Mouse (Mus musculus) left cerebral cortex, postnatal 14 days (tissue): ENCODE data around the gene Prdm13. TPM values are rescaled to one million over a fixed set of nuclear protein-coding genes. Genes with fewer than 3 reads are reported as not detected.

ENCODE experiments used
- DNase-seq, 2 experiments: peaks; one replicate each; pipeline ENCODE4 v3.0.0; 2021 to 2022; ENCODE audit warnings: low spot score in 2 of 2, mixed read lengths in 1 of 2
- intact Hi-C: fragments of 180-260 bp; cut with DNase I; formaldehyde crosslinking; loops from one replicate; pipeline ENCODE4 v1.15.1; 2025
- total RNA-seq, 2 experiments: library from RNA; stranded (reverse); gene quantifications; 2 replicates each; pipeline ENCODE4 v1.2.3; 2021

The Prdm13 gene
- total RNA-seq, 2 experiments from 2014 or later: not detected

DNA sequence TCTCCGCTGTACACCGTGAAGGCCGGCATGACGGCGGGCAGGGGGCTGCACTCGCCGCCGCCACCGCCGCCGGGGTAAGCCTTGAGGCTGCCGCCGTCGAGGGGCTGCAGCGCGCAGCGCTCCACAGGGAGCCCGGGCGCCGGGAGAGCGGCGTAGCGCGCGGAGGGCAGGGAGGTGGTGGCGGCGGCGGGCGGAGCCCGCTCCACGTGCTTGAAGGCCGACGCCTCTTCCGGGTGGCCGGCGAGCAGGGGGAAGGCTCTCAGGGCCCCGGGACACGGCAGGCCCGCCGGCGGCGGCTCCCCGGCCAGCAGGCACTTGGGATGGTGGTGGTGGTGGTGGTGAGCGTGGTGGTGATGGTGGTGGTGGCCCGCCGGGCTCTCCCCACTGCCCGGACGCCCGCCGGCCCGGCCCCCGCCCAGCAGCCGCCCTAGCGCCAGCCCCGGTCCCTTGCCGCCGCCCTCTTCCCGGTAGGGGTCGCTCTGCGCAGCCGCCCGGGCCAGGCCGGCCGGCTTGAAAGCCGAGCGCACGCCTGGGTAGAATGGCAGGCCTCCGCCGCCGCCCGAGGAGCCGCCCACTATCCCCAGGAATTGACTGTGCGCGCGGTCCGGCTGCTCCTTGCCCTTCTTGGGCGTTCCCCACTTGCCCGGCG is 6.7 kb downstream of the Prdm13 start:
- intact Hi-C loops: no loop called here
- DNase-seq: no peak

DNA sequence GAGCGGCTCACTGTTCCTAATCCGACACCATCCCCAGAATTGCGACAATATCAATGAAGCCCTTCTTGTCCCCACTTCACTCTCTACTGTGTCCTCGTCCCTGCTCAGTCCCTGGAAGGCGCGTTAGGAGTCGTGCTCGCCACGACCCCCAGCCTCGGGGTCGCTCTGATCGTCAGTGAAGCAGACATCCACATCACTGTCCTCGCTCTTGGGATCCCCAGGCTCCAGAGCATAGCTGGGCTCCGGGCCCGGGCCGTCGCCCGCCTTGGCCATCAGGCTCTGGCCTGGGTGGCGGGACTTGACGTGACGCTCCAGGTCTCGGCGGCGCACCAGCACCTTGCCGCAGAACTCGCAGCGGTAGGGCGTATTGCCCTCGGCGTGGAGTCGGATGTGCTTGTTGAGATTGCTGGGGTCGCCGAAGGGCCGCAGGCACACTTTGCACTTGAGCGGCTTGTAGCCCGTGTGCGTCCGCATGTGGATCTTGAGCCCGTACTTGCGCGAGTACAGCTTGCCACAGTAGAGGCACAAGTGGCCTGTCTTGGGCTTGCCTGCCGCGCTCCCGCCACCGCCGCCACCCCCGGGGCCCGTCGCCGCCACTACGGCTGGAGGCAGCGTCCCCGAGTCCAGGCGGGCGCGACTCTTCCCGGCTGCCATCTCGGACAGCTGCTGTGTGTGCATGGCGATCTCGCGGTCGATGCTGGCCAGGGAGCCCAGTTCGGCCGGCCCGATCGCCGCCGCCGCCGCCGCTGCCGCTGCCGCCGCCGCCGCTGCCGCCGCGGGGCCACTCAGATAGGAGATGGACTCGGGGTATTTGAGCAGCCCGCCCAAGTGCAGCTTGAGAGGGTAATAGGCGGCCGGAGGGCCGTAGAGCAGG is 7.4 kb downstream of the Prdm13 start:
- intact Hi-C loops: no loop called here

DNA sequence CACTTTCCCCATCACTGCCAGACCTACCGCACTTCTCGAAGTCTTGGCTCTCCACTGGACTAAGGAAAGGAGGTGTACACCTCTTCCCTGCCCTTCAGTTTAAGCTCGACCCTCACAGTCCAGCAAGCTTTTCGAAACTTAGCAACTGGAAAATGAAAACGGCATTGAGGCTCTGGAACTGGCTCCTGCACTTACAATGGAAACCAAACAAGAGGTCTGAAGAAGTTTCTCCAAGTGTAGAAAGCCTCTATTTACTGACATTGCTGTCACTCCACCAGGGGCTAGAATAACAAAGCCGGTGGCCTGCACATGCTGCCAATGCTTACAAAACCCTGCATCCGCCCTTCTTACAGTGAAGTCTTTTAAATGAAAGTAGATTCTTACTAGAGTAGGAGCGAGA is 11.1 kb downstream of the Prdm13 start:
- DNase-seq: no peak
- intact Hi-C loops: no loop called here

More for the DNA sequence above, 7.4 kb downstream of the Prdm13 start:
- no peak for DNase-seq

DNA sequence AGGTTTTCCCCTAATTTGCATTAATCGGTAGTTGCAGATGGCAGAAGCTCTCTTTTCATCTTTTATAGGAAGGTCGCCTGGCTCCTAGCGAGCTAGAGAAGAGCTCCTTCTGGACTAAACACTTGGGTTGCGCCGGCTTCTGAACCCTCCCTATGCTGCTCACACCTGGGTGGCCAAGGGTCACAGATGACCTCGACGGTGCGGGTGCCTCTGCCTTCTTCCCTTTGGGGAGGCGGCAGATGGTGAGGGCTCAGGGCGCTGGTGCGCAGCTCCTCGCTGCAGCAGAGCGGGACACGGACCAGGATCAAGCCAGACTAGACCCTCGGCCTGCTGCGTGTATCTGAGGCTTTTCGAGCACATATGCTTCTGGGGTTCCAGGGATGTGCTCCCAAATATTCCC is 11.7 kb downstream of the Prdm13 start:
- no peak for DNase-seq
- intact Hi-C loops: no loop called here

DNA sequence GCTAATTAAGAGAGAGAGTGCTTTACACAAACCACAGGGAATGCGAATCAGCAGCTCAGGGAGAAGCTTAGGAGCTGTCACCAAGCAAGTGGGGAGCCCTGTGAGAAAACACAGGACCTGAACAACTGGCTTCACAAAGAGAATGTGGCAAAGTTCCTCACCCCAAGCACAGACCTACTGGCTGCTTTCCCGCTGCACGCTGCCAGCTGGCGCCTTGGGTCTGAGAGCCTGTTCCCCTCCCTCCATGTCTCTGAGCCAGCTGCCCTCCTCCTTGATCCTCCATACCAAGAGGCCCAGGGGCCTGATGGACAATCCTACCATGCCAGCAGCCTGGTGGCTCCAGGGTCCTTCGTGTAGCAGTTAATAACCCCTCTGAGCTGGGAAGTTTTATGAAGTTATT is 19.8 kb downstream of the Prdm13 start:
- peak in 1 of 2 experiments; percentile 9 for DNase-seq
- intact Hi-C loops: no loop called here

DNA sequence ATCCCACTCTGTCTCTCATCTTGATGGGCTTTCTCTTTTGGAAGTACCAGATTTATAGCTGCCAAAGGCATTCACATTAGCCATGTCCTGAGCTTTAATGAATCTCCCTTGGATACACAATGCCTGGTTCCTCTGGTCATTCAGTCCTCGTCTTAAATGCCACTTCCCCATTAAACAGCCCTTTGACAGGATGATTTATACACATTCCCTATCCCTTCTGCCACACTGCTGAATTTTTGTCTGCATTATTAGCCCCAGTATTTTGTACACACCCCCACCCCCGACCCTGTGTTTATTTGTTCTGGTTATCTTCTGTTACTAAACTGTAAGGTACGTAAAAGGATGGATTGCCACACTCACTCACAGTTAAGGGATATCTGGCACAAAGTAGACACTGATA is 27.6 kb downstream of the Prdm13 start:
- intact Hi-C loops: no loop called here
- DNase-seq: no peak

DNA sequence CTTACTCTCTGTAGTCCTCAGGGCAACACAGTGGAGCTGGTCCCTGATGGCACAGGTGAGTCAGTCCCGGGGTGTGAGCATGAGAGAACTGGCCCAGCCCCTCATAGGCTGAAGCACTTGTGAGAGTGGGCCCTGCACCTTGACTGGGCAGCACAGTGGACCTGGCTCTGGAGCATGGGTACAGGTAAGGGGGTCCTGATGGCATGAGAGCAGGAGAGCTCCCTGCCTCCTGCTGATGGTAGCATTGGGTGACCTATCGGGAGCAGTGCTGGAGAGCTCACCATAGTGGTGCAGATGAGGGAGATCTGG is 56.5 kb downstream of the Prdm13 start:
- intact Hi-C loops: no loop called here

DNA sequence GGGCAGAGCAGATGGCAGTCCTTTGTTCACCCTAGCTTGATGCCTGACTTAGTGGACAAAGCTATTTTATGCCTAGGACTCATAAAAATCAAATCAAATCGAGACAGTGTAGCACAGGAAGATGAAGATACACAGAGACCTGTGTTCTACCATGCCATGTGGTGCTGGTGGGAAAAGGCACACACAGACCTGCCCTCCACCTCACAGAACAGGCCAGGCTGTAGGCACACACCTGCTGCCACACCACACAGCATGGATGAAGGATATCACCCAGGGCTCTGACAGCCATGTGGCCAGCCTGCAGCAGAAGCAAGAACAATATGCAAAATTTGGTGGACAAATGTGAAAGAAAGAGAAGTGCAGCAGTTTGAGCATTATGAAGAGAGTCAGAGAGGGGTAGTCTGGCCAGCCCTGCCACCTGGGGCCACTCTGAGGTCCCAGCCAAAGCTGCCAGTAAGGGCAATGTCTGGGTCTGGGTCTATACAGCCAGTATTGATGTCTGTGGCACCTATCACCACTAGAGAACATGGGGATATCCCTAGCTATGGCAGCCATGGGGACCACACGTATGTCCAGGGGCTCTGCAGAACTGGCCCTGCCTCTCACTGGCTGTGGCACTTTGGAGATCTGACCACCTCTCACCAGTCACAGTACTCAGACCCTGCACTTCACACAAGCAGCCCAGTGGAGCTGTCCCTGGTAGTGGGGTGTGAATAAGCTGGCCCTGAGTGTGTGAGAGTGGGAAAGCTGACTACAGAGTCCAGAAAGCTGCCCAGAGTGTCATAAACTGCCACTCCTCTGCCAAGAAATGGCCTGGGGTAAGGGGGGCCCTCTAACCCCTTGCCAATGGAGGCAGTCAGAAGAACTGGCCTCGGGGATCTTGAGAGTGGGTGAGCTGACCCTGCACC is 57.1 kb downstream of the Prdm13 start:
- intact Hi-C loops: no loop called here
- no peak for DNase-seq

More for the DNA sequence above, 56.5 kb downstream of the Prdm13 start:
- DNase-seq: no peak

Other genes starting within 250 kb of the Prdm13 start
- gene Ccnc, start 41.7 kb upstream of the Prdm13 start, total RNA-seq: 10 to 100 TPM; 39.5 to 40.4 TPM
- 10 to 100 TPM; 36.7 to 42.9 TPM for gene Usp45, start 81.2 kb upstream of the Prdm13 start, total RNA-seq
- gene Tstd3, start 81.2 kb upstream of the Prdm13 start, total RNA-seq: 10 to 100 TPM; 17.9 to 18.6 TPM
- 100 to 1,000 TPM; 160 to 164 TPM for gene Pnisr, start 161.6 kb upstream of the Prdm13 start, total RNA-seq
- 10 to 100 TPM; 12.3 to 12.5 TPM for gene Coq3, start 193.7 kb upstream of the Prdm13 start, total RNA-seq
- 10 to 100 TPM; 86.9 to 91.7 TPM for gene Faxc, start 245.4 kb upstream of the Prdm13 start, total RNA-seq